Mouse (Mus musculus) forebrain, embryonic 15.5 days (tissue): ENCODE results near the gene Wars2. TPM values are rescaled to one million over a fixed set of nuclear protein-coding genes. Genes with fewer than 3 reads are reported as not detected.

Experiments used
- ATAC-seq: fragments of 200-750 bp; cut with Nextera tagmentation; replicated peaks from 2 replicates; pipeline ENCODE4 v1.8.0; 2017; ENCODE audit warnings: mild to moderate bottlenecking, moderate TSS enrichment, moderate library complexity
- H3K27ac ChIP-seq: fragments of 300-500 bp; sonication (generic); replicated peaks from 2 replicates; pipeline ENCODE4 v1.5.1; 2015; ENCODE audit warnings: mild to moderate bottlenecking, inconsistent platforms
- H3K27me3 ChIP-seq: fragments of 300-500 bp; sonication (generic); 2 replicates; pipeline ENCODE4 v1.6.1; 2015; ENCODE audit warnings: inconsistent platforms
- H3K36me3 ChIP-seq: fragments of 300-500 bp; sonication (generic); 2 replicates; pipeline ENCODE4 v1.6.1; 2015; ENCODE audit warnings: mild to moderate bottlenecking, inconsistent platforms
- H3K4me1 ChIP-seq: fragments of 300-500 bp; sonication (generic); 2 replicates; pipeline ENCODE4 v1.6.1; 2015; ENCODE audit warnings: inconsistent platforms
- H3K4me2 ChIP-seq: fragments of 300-500 bp; sonication (generic); replicated peaks from 2 replicates; pipeline ENCODE4 v1.6.1; 2015; ENCODE audit warnings: mild to moderate bottlenecking, inconsistent platforms
- H3K4me3 ChIP-seq: fragments of 300-500 bp; sonication (generic); 2 replicates; pipeline ENCODE4 v1.5.1; 2015; ENCODE audit warnings: mild to moderate bottlenecking, inconsistent platforms
- H3K9ac ChIP-seq: fragments of 300-500 bp; sonication (generic); replicated peaks from 2 replicates; pipeline ENCODE4 v1.6.1; 2015; ENCODE audit warnings: mild to moderate bottlenecking, inconsistent platforms
- H3K9me3 ChIP-seq: fragments of 300-500 bp; sonication (generic); 2 replicates; pipeline ENCODE4 v1.6.1; 2016; ENCODE audit warnings: inconsistent platforms
- WGBS: fragments of 180-500 bp; shearing (Covaris S2); methylation state at CpG from one replicate; pipeline ENCODE4 v1.1.7; 2015; ENCODE audit warnings: mixed read lengths; 5-methylcytosine and 5-hydroxymethylcytosine counted together
- polyA plus RNA-seq: library from polyadenylated mRNA; unstranded; fragments of >200 nt; fragmentation: Nextera tagmentation; extraction: Ambion mirVana; gene quantifications from 2 replicates; pipeline ENCODE4 v1.2.1, GENCODE M21; 2015

Gene Wars2
- polyA plus RNA-seq, 1 experiment from 2014 or later: 5.9 TPM

GRCm38 (mm10) chr3:99253092-99253488 lies 112.2 kb downstream of the Wars2 start:
- H3K4me2 ChIP-seq: no peak overlapping the region
- no peaks in the 10 kb centered on the region for H3K9me3 ChIP-seq
- peak; percentile 17; the same call in 1 of the 2 replicates for ATAC-seq
- no peaks in the 10 kb centered on the region for H3K36me3 ChIP-seq
- WGBS: under 1% methylated on average over 11 of the region's 12 CpGs
- 0 out of 2 replicates have a peak overlapping the region, but pooled peaks have one; percentile 33 for H3K4me3 ChIP-seq
- peaks cover 91% of the 10 kb centered on the region for H3K27me3 ChIP-seq
- no peak overlapping the region for H3K9ac ChIP-seq
- peaks cover 13% of the 10 kb centered on the region for H3K4me1 ChIP-seq
- no peak overlapping the region for H3K27ac ChIP-seq

GRCm38 (mm10) chr3:99253497-99254451 lies 112.9 kb downstream of the Wars2 start:
- H3K4me3 ChIP-seq: peak overlapping the region; percentile 33
- ATAC-seq: peak; percentile 63

GRCm38 (mm10) chr3:99254559-99255151 lies 113.8 kb downstream of the Wars2 start:
- no peak for ATAC-seq
- Histone ChIP-seq H3K9ac (no peak overlapping the region), H3K36me3 (no peaks in the 10 kb centered on the region), H3K4me1 (peaks cover 13% of the 10 kb centered on the region), H3K4me2 (no peak overlapping the region), H3K27me3 (peaks cover 96% of the 10 kb centered on the region), H3K4me3 (no peak overlapping the region), H3K9me3 (no peaks in the 10 kb centered on the region), H3K27ac (no peak overlapping the region)
- WGBS: under 1% methylated on average over 15 of the region's 15 CpGs

More at GRCm38 (mm10) chr3:99253497-99254451, 112.9 kb downstream of the Wars2 start:
- Histone ChIP-seq H3K27me3 (peaks cover 93% of the 10 kb centered on the region), H3K36me3 (no peaks in the 10 kb centered on the region), H3K9me3 (no peaks in the 10 kb centered on the region), H3K9ac (0 out of 2 replicates have a peak overlapping the region, but pooled peaks have one; percentile 17), H3K4me2 (peak overlapping the region; percentile 43), H3K4me1 (peaks cover 13% of the 10 kb centered on the region), H3K27ac (no peak overlapping the region)
- under 1% methylated on average over 72 of the region's 73 CpGs for WGBS

DNA sequence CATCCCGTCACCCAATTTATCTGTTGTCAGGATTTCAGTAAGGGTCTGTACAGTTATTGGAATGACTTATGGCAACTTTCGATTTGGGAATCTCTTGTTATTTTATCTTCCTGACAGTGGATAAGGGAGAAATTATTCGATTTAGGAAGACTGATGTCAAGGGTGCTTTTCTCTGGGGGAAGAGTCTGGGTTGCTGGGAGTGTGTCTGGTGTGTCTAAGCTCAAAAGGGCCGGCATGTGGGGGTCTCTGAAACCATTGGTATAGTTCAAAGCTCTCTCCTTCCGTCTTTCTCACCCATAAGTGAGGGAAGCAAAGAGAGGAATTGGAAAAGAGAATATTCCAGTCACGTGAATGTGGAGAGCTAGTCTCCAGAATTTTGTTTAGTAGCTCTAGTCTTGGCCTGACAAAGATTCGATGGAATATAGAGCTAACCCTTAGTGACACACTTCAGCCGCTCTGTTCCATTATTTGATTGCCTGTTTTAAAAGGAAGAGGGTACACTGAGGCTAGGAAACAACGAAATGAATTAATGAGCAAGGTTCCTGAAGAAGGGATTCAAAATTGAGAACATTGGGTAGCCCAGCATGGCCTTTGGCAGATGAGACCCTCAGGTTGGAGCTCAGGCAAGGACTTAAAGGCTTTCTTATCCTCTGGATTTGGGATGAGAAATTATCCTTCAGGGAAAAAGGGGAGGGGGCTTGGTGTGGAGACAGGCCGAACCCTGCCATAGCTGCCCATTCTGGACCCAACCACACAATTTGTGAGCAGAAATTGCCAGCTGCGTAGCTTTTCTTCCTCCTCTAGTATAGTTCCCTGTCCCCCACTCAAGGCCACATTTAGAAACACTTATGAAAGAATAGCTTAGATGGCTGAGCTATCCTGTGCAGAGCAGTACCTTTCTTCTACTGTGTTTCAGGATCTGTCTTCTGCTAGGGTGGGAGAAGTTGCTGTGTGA lies 114.8 kb downstream of the Wars2 start:
- Histone ChIP-seq H3K4me3 (no peak overlapping the region), H3K4me1 (peaks cover 13% of the 10 kb centered on the region), H3K27ac (no peak overlapping the region), H3K9ac (no peak overlapping the region), H3K4me2 (no peak overlapping the region), H3K27me3 (peaks cover 94% of the 10 kb centered on the region), H3K9me3 (no peaks in the 10 kb centered on the region), H3K36me3 (no peaks in the 10 kb centered on the region)
- WGBS: 3% methylated on average over 11 of the region's 11 CpGs
- no peak for ATAC-seq

GRCm38 (mm10) chr3:99256366-99256750 lies 115.5 kb downstream of the Wars2 start:
- H3K27me3 ChIP-seq: peaks cover 94% of the 10 kb centered on the region
- ATAC-seq: no peak
- peaks cover 13% of the 10 kb centered on the region for H3K4me1 ChIP-seq
- no peaks in the 10 kb centered on the region for H3K36me3 ChIP-seq
- H3K4me3 ChIP-seq: no peak overlapping the region
- H3K27ac ChIP-seq: no peak overlapping the region
- no peaks in the 10 kb centered on the region for H3K9me3 ChIP-seq
- H3K9ac ChIP-seq: no peak overlapping the region
- 4% methylated on average over 11 of the region's 11 CpGs for WGBS
- H3K4me2 ChIP-seq: no peak overlapping the region

GRCm38 (mm10) chr3:99256766-99257165 lies 115.9 kb downstream of the Wars2 start:
- 0% methylated on average over 20 of the region's 20 CpGs for WGBS
- H3K4me2 ChIP-seq: no peak overlapping the region

DNA sequence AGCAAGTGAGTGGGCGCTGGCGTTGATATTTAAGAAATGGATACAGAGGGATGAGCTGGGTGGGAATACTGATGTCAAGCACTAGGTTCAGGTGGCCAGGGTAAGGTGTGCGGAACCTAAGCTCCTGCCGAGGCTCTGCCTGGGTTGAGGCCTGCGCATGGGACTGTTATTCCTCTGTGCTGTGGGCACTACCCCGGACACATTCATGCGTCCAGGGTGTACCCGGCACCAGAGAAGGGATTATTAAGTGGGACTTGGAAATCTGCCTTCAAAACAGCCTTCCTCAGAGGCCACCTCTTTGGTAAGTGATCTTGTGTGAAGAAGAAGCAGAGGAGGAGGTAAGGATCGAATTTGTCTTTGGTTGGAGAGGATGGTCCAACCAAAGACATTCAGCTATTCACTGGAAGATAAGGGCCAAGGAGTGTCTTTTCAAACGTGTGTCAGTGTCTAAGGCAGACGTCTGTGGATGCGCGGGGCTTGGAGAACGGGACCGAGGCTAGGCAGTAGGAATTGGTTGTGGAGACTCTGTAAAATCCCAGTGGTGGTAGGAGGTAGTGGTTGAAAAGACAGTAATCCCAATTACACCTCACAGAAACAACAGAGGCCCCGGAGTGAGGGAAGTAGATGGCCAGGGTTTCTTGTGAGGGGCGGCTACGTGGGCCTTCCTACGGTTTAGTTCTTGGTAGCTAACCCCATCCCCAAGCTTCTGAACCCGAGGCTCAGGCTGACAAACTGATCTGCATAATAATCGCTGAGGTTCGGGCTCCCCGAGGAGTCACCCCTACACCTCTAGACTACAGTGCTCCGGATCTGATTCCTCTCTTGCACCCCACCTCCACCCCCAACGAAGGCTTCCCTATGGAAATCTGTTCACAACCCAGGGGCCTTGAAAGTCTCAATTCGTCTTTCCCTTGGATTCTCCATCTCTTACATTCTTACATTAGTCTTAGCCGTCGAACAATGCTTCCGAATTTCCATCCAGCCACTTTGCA lies 117.0 kb downstream of the Wars2 start:
- H3K9me3 ChIP-seq: no peaks in the 10 kb centered on the region
- no peaks in the 10 kb centered on the region for H3K36me3 ChIP-seq
- no peak overlapping the region for H3K9ac ChIP-seq
- no peak overlapping the region for H3K4me2 ChIP-seq
- no peak for ATAC-seq
- peaks cover 13% of the 10 kb centered on the region for H3K4me1 ChIP-seq
- H3K4me3 ChIP-seq: no peak overlapping the region
- 2% methylated on average over 29 of the region's 29 CpGs for WGBS
- no peak overlapping the region for H3K27ac ChIP-seq
- H3K27me3 ChIP-seq: peaks cover 95% of the 10 kb centered on the region

More at GRCm38 (mm10) chr3:99256766-99257165, 115.9 kb downstream of the Wars2 start:
- Histone ChIP-seq H3K4me1 (peaks cover 13% of the 10 kb centered on the region), H3K36me3 (no peaks in the 10 kb centered on the region), H3K27me3 (peaks cover 94% of the 10 kb centered on the region), H3K9me3 (no peaks in the 10 kb centered on the region), H3K27ac (no peak overlapping the region), H3K4me3 (no peak overlapping the region), H3K9ac (no peak overlapping the region)
- ATAC-seq: no peak

- Histone ChIP-seq H3K4me1 (0 out of 2 replicates have a peak, but pooled peaks cover 2% of the 10 kb centered on the region), H3K36me3 (no peaks in the 10 kb centered on the region), H3K9me3 (no peaks in the 10 kb centered on the region), H3K27me3 (peaks cover 95% of the 10 kb centered on the region), H3K27ac (no peak overlapping the region), H3K4me3 (no peak overlapping the region), H3K9ac (no peak overlapping the region), H3K4me2 (no peak overlapping the region)
- WGBS: 5% methylated on average over 6 of the region's 6 CpGs
- no peak for ATAC-seq
Observed at GRCm38 (mm10) chr3:99259741-99260270, 118.9 kb downstream of the Wars2 start.

- H3K4me1 ChIP-seq: no peaks in the 10 kb centered on the region
- H3K27me3 ChIP-seq: peaks cover 96% of the 10 kb centered on the region
- WGBS: 26% methylated on average over 2 of the region's 2 CpGs
- no peaks in the 10 kb centered on the region for H3K36me3 ChIP-seq
- no peak overlapping the region for H3K9ac ChIP-seq
- H3K4me3 ChIP-seq: no peak overlapping the region
- no peak overlapping the region for H3K4me2 ChIP-seq
- H3K9me3 ChIP-seq: no peaks in the 10 kb centered on the region
- no peak for ATAC-seq
- no peak overlapping the region for H3K27ac ChIP-seq
Observed at GRCm38 (mm10) chr3:99260395-99260794, 119.5 kb downstream of the Wars2 start.

- ATAC-seq: no peak
- H3K36me3 ChIP-seq: no peaks in the 10 kb centered on the region
- WGBS: under 1% methylated on average over 18 of the region's 18 CpGs
- no peaks in the 10 kb centered on the region for H3K9me3 ChIP-seq
- H3K9ac ChIP-seq: no peak overlapping the region
- no peak overlapping the region for H3K4me3 ChIP-seq
- H3K27me3 ChIP-seq: peaks cover 96% of the 10 kb centered on the region
- H3K27ac ChIP-seq: no peak overlapping the region
- H3K4me1 ChIP-seq: no peaks in the 10 kb centered on the region
- no peak overlapping the region for H3K4me2 ChIP-seq
Observed at GRCm38 (mm10) chr3:99261371-99261791, 120.5 kb downstream of the Wars2 start.
